Mouse (Mus musculus) liver, postnatal 0 days (tissue): ENCODE measurements at regions not wholly inside any gene's neighbourhood (a gene's known extent, or its start where the extent isn't known, plus 50 kb on each side); places are given as distances from the start of the nearest gene placed in this dataset.

ENCODE experiments used
- ATAC-seq: fragments of 200-750 bp; cut with Nextera tagmentation; 2 replicates; pipeline ENCODE4 v1.8.0; 2017; ENCODE audit warnings: mild to moderate bottlenecking, moderate library complexity
- DNase-seq: peaks from one replicate; pipeline ENCODE4 v3.0.0-alpha.2; 2016
- H3K27ac ChIP-seq: fragments of 300-500 bp; sonication (generic); 2 replicates; pipeline ENCODE4 v1.5.1; 2014; ENCODE audit warnings: antibody characterized with exemption, moderate library complexity, mild to moderate bottlenecking, low read depth
- H3K27me3 ChIP-seq: fragments of 300-500 bp; sonication (generic); 2 replicates; pipeline ENCODE4 v1.6.1; 2014; ENCODE audit warnings: low read length, control low read depth, mixed read lengths; ENCODE audit not compliant: insufficient read depth
- H3K36me3 ChIP-seq: fragments of 300-500 bp; sonication (generic); replicated peaks from 2 replicates; pipeline ENCODE4 v1.6.1; 2014; ENCODE audit warnings: mild to moderate bottlenecking, control low read depth, low read length, moderate library complexity, mixed read lengths; ENCODE audit not compliant: insufficient read depth
- H3K4me1 ChIP-seq: fragments of 300-500 bp; sonication (generic); 2 replicates; pipeline ENCODE4 v1.6.1; 2014; ENCODE audit warnings: antibody characterized with exemption, mild to moderate bottlenecking, control low read depth; ENCODE audit not compliant: insufficient read depth
- H3K4me2 ChIP-seq: fragments of 300-500 bp; sonication (generic); 2 replicates; pipeline ENCODE4 v1.6.1; 2014; ENCODE audit warnings: low read depth, mild to moderate bottlenecking, low read length, moderate library complexity, mixed read lengths
- H3K4me3 ChIP-seq: fragments of 300-500 bp; sonication (generic); 2 replicates; pipeline ENCODE4 v1.5.1; 2014; ENCODE audit warnings: low read depth, low read length
- H3K9ac ChIP-seq: fragments of 300-500 bp; sonication (generic); replicated peaks from 2 replicates; pipeline ENCODE4 v1.6.1; 2014; ENCODE audit warnings: mild to moderate bottlenecking, moderate library complexity
- H3K9me3 ChIP-seq: fragments of 300-500 bp; sonication (generic); 2 replicates; pipeline ENCODE4 v1.6.1; 2016; ENCODE audit warnings: mild to moderate bottlenecking, control low read depth, low read length, mixed read lengths
- CTCF ChIP-seq: sonication (generic); IDR thresholded peaks from 2 replicates; pipeline ENCODE4 v1.5.1; 2016; ENCODE audit warnings: antibody characterized with exemption, low read depth
- EP300 ChIP-seq: IDR thresholded peaks from 2 replicates; pipeline ENCODE4 v1.6.1; 2016; ENCODE audit warnings: antibody characterized with exemption, low read depth, mild to moderate bottlenecking
- WGBS: fragments of 180-500 bp; shearing (Covaris S2); extraction: QIAGEN DNeasy Blood & Tissue Kit; methylation state at CpG from one replicate; pipeline ENCODE4 v1.1.7; 2014; ENCODE audit not compliant: insufficient replicate concordance; 5-methylcytosine and 5-hydroxymethylcytosine counted together

DNA sequence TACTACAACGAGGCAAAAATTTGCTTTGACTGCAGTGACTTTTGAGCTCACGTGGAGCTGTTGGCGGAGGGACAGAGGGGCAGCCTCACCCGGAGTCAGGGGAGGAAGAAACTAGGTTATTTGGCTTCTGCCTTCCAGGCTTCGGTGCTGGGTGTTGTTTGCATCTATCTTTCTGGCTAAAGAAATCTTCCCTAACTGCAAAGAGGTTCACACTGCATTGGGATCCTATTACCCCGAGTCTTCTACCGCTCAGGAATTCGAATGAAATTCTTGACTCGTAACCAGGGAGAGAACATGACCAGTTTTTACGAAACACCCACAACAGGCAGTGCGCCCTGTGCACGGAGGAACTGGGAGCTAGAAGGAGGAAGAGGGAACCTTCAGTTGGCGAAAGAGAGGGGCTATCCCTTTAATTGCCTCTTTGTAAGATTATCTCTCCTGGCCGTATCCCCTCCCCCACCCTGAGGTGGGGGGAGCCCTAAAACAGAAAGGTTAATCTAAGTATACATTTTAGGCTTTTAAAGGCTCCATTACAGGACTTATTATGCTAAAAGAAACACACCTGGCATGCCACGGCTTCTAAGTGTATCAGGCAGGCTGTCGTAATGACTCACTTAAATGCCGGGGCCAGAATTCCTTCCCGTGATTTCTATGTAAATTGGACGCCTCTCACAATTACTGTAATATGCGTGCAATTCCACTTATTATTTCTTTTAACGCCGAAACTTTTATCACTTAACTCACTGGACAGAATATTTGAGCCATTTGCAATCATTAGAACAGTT lies 115.5 kb upstream of the A230072I06Rik start:
- H3K27me3 ChIP-seq = 0 out of 2 replicates have a peak, but pooled peaks cover 10% of the 10 kb centered on the region
- H3K9ac ChIP-seq = no peak overlapping the region
- 25% methylated on average over 22 of the region's 22 CpGs for WGBS
- H3K27ac ChIP-seq = no peak overlapping the region
- DNase-seq = no peak
- H3K4me1 ChIP-seq = no peaks in the 10 kb centered on the region
- no peak overlapping the region for H3K4me3 ChIP-seq
- H3K36me3 ChIP-seq = no peaks in the 10 kb centered on the region
- no peaks in the 10 kb centered on the region for H3K9me3 ChIP-seq
- no peak overlapping the region for H3K4me2 ChIP-seq
- no peak for ATAC-seq
- TF ChIP-seq EP300 = no peak
- no peak for TF ChIP-seq CTCF

DNA sequence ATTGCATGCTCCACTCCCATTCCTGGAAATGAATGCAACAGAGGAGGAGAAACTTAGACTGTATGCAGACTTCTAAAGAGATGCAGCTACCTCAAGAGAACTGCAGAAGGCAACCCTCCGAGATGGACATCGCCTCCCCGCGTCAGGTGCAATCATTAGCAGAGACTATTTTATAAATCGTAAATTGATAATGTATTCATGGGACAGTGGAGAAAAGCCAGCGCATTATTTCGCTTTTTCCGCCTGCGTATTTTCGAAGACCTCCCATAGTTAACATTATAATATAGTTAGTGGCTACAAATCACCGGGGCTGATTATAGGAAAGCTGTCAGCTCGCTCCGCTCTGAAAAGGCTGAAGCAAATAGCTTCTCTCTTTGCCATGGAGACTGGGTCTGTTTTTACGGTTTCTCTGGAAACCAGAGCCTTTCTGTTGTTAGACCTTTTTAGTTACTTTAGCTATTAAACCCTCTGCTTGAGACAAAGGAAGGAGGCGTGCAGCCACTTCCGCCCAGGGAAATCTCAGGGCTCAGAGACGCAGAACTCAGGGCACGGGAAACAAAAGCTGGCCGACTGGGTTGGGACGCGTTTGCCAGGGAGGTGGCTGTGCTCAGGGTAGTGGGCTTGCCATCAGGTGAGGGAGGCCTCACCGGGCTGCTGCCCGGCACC lies 113.0 kb upstream of the A230072I06Rik start:
- Histone ChIP-seq H3K36me3 (no peaks in the 10 kb centered on the region), H3K9me3 (no peaks in the 10 kb centered on the region), H3K4me1 (no peaks in the 10 kb centered on the region), H3K4me3 (no peak overlapping the region), H3K4me2 (no peak overlapping the region), H3K27me3 (0 out of 2 replicates have a peak, but pooled peaks cover 10% of the 10 kb centered on the region), H3K27ac (no peak overlapping the region), H3K9ac (no peak overlapping the region)
- TF ChIP-seq EP300 (no peak), CTCF (no peak)
- 70% methylated on average over 23 of the region's 23 CpGs for WGBS
- ATAC-seq = no peak
- no peak for DNase-seq

DNA sequence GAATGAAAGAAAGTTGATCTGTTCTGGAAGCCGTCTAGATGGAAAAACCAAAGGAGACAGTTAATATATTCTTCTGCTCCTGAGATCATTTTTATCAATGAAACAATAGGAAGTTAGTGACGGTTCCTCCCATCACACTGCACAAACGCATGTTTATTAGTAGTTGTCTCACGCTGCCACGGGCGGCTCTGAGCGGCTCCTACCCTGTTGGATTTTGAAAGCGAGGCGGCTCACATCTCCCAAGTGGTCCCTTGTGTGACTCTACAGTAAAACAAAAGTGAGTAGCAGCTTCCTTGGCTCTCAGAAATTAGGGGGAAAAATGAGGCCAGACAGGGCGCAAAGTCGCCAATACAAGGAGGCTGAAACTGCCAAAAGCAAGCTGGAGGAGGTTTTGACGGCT lies 106.8 kb upstream of the A230072I06Rik start:
- DNase-seq = no peak
- TF ChIP-seq EP300 (no peak), CTCF (no peak)
- Histone ChIP-seq H3K27ac (no peak overlapping the region), H3K4me2 (no peak overlapping the region), H3K27me3 (no peaks in the 10 kb centered on the region), H3K4me3 (no peak overlapping the region), H3K36me3 (no peaks in the 10 kb centered on the region), H3K9ac (no peak overlapping the region), H3K4me1 (no peaks in the 10 kb centered on the region), H3K9me3 (no peaks in the 10 kb centered on the region)
- ATAC-seq = no peak
- WGBS = 74% methylated on average over 12 of the region's 12 CpGs

DNA sequence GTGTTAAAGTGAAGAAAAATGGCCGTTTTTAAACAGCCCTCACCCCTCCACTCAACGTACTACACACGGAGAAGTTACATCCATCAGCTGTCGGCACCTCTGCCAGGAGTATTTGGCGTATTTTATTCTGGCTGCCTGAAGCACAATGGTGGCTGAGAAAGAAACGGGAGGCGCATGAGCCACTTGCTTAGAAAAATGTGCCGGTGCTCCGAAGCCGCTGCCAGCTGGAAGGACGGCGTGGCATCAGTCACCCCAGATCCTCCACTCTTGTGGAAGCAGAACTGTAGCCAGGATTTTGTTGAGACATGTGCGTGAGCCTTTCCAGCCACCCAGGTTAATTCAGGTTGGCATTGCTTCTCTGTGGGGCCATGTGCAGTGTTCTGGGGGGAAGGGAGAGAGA lies 103.1 kb upstream of the A230072I06Rik start:
- no peak for DNase-seq
- ATAC-seq = no peak

DNA sequence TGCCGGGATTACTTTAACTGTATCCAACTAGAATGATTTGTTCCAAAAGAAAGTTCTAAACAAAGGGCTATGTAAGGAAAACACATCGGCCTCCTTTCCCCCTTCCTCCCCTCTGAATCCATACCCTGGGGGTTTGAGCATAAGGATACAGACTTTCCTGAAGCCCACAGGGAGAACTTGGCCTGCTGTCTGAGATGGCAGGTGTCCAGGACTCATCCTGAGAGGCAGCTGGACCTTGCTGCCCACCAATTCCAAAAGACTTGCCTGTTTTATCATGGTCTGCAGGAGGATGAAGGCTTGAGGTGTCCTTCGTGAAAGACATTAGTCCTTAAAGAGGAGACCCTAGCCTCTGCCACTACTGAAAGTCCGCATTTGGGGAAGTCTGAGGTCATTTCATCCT lies 94.0 kb upstream of the A230072I06Rik start:
- H3K9ac ChIP-seq = no peak overlapping the region
- no peak overlapping the region for H3K4me2 ChIP-seq
- ATAC-seq (no peak), DNase-seq (no peak)
- 79% methylated on average over 4 of the region's 4 CpGs for WGBS
- TF ChIP-seq EP300 (no peak), CTCF (no peak)
- H3K4me1 ChIP-seq = no peaks in the 10 kb centered on the region
- H3K9me3 ChIP-seq = no peaks in the 10 kb centered on the region
- H3K4me3 ChIP-seq = no peak overlapping the region
- H3K36me3 ChIP-seq = no peaks in the 10 kb centered on the region
- H3K27ac ChIP-seq = no peak overlapping the region
- H3K27me3 ChIP-seq = peaks cover 6% of the 10 kb centered on the region; the same call in 1 of the 2 replicates

More for the DNA sequence above, 103.1 kb upstream of the A230072I06Rik start:
- Histone ChIP-seq H3K4me1 (no peaks in the 10 kb centered on the region), H3K27me3 (no peaks in the 10 kb centered on the region), H3K36me3 (no peaks in the 10 kb centered on the region), H3K9ac (no peak overlapping the region), H3K4me3 (no peak overlapping the region), H3K27ac (no peak overlapping the region), H3K9me3 (no peaks in the 10 kb centered on the region), H3K4me2 (no peak overlapping the region)
- TF ChIP-seq EP300 (no peak), CTCF (no peak)
- 71% methylated on average over 13 of the region's 13 CpGs for WGBS

DNA sequence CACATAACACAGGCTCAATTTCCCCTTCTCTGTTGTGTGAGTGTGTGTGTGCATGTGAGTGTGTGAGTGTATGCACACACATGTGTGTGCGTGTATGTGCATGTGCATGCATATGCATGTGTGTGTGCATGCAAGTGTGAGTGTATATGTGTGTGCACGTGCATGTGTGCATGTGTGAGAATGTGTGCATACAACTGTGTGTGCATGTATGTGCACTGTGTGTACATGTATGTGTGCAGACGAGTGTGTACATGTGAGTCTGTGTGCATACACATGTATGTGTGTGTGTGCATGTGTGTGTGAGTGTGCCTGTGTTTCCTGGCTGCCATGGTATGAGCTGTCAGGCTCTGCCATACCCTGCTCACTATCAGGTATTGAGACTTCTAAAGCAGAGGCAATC lies 91.3 kb upstream of the A230072I06Rik start:
- Histone ChIP-seq H3K9me3 (no peaks in the 10 kb centered on the region), H3K27ac (no peak overlapping the region), H3K36me3 (no peaks in the 10 kb centered on the region), H3K4me1 (no peaks in the 10 kb centered on the region), H3K9ac (no peak overlapping the region), H3K4me3 (no peak overlapping the region), H3K27me3 (peaks cover 6% of the 10 kb centered on the region; the same call in 1 of the 2 replicates), H3K4me2 (no peak overlapping the region)
- ATAC-seq (no peak), DNase-seq (no peak)
- no peak for TF ChIP-seq CTCF
- no peak for TF ChIP-seq EP300
- 65% methylated on average over 3 of the region's 3 CpGs for WGBS
